Mouse (Mus musculus) heart, adult 2 months (tissue): ENCODE measurements around the gene Tpd52l1. TPM values are rescaled to one million over a fixed set of nuclear protein-coding genes. Genes with fewer than 3 reads are reported as not detected.

Experiments used
- DNase-seq, 2 experiments: peaks; one replicate each; pipeline ENCODE4 v3.0.0; 2021
- H3K27ac ChIP-seq: fragments of 200-600 bp; 2 replicates; pipeline ENCODE4 v1.8.1; 2022
- H3K27me3 ChIP-seq: fragments of 200-500 bp; 2 replicates; pipeline ENCODE4 v1.6.1; 2012; ENCODE audit warnings: mild to moderate bottlenecking, low read length, inconsistent platforms, mixed read lengths; ENCODE audit not compliant: control insufficient read depth, insufficient read depth
- H3K36me3 ChIP-seq: fragments of 200-500 bp; 2 replicates; pipeline ENCODE4 v1.6.1; 2012; ENCODE audit warnings: low read length, inconsistent platforms; ENCODE audit not compliant: control insufficient read depth, insufficient read depth
- H3K4me1 ChIP-seq: fragments of 200-500 bp; 2 replicates; pipeline ENCODE4 v1.6.1; 2011; ENCODE audit warnings: low read length; ENCODE audit not compliant: control insufficient read depth, insufficient read depth
- H3K4me3 ChIP-seq: fragments of 200-600 bp; 2 replicates; pipeline ENCODE4 v1.8.1; 2022
- H3K79me2 ChIP-seq: fragments of 200-500 bp; replicated peaks from 2 replicates; pipeline ENCODE4 v1.6.1; 2012; ENCODE audit warnings: mild to moderate bottlenecking, inconsistent platforms, low read length, moderate library complexity, mixed read lengths; ENCODE audit not compliant: control insufficient read depth, insufficient read depth
- H3K9ac ChIP-seq: fragments of 200-500 bp; 2 replicates; pipeline ENCODE4 v1.6.1; 2012; ENCODE audit warnings: low read depth, mild to moderate bottlenecking, control low read depth, inconsistent platforms, low read length, mixed read lengths
- CTCF ChIP-seq: fragments of 200-600 bp; IDR thresholded peaks from 2 replicates; pipeline ENCODE4 v1.8.1; 2022; ENCODE audit warnings: antibody characterized with exemption, mild to moderate bottlenecking, moderate library complexity
- EP300 ChIP-seq: fragments of 200-500 bp; IDR thresholded peaks from 2 replicates; pipeline ENCODE4 v1.6.1; 2011; ENCODE audit warnings: low read depth, low read length, control low read depth; ENCODE audit not compliant: insufficient read depth
- POLR2A ChIP-seq: fragments of 200-500 bp; IDR thresholded peaks from 2 replicates; pipeline ENCODE4 v1.6.1; 2011; ENCODE audit warnings: mild to moderate bottlenecking, low read depth, low read length, control low read depth; ENCODE audit not compliant: insufficient read depth
- WGBS: fragments of 180-500 bp; shearing (Covaris S2); methylation state at CpG from one replicate; pipeline ENCODE4 v1.1.7; 2018; 5-methylcytosine and 5-hydroxymethylcytosine counted together
- intact Hi-C: fragments of 180-260 bp; cut with DNase I; formaldehyde crosslinking; loops from one replicate; pipeline ENCODE4 v1.15.1; 2025
- polyA plus RNA-seq: library from polyadenylated mRNA; depleted of rRNA; stranded (reverse); fragments of >200 nt; gene quantifications from 2 replicates; pipeline ENCODE4 v1.2.3, GENCODE M21; 2012; rRNA removed
- total RNA-seq, 2 experiments: library from RNA; stranded (reverse); gene quantifications; 2 replicates each; pipeline ENCODE4 v1.2.3; 2021

The Tpd52l1 gene
- total and polyA plus RNA-seq, 3 experiments, result 5.1 to 7.4 (median 5.6) TPM

GRCm38 (mm10) chr10:31296458-31296857 is 149.3 kb downstream of the Tpd52l1 start:
- Histone ChIP-seq H3K27ac (no peak overlapping the region), H3K27me3 (no peaks in the 10 kb centered on the region), H3K4me1 (no peaks in the 10 kb centered on the region; the same call in 1 of the 2 replicates), H3K4me3 (no peak overlapping the region), H3K79me2 (no peaks in the 10 kb centered on the region), H3K9ac (no peak overlapping the region), H3K36me3 (no peaks in the 10 kb centered on the region)
- WGBS, result 53% methylated on average over 1 of the region's 1 CpGs
- intact Hi-C loops, result loop anchor here (5.0 to 10.0 kb wide), 2 partner anchors 312 to 454 kb away; partner anchors contain the start of gene Hey2
- TF ChIP-seq CTCF (no peak), POLR2A (no peak), EP300 (no peak)
- no peak for DNase-seq

GRCm38 (mm10) chr10:31295705-31296104 is 150.1 kb downstream of the Tpd52l1 start:
- Histone ChIP-seq H3K79me2 (no peaks in the 10 kb centered on the region), H3K4me3 (no peak overlapping the region), H3K4me1 (no peaks in the 10 kb centered on the region; the same call in 1 of the 2 replicates), H3K27ac (no peak overlapping the region), H3K9ac (no peak overlapping the region), H3K36me3 (no peaks in the 10 kb centered on the region), H3K27me3 (no peaks in the 10 kb centered on the region)
- no peak for DNase-seq
- TF ChIP-seq EP300 (no peak), CTCF (no peak), POLR2A (no peak)
- intact Hi-C loops, result loop anchor here (5.0 to 10.0 kb wide), 2 partner anchors 311 to 453 kb away; partner anchors contain the start of gene Hey2
- 40% methylated on average over 5 of the region's 5 CpGs for WGBS

- H3K4me1 ChIP-seq, result no peaks in the 10 kb centered on the region
- WGBS, result 90% methylated on average over 4 of the region's 4 CpGs
- H3K27ac ChIP-seq, result no peak overlapping the region
- intact Hi-C loops, result no loop called here
- no peak overlapping the region for H3K4me3 ChIP-seq
- no peak for TF ChIP-seq CTCF
- no peak for TF ChIP-seq POLR2A
- no peak for TF ChIP-seq EP300
- no peak for DNase-seq
- H3K79me2 ChIP-seq, result no peaks in the 10 kb centered on the region
- no peaks in the 10 kb centered on the region for H3K27me3 ChIP-seq
- H3K36me3 ChIP-seq, result no peaks in the 10 kb centered on the region
- no peak overlapping the region for H3K9ac ChIP-seq
Measured at GRCm38 (mm10) chr10:31288697-31289390, 156.9 kb downstream of the Tpd52l1 start.

- no peaks in the 10 kb centered on the region for H3K4me1 ChIP-seq
- no peaks in the 10 kb centered on the region for H3K79me2 ChIP-seq
- no peak for DNase-seq
- H3K4me3 ChIP-seq, result no peak overlapping the region
- H3K27me3 ChIP-seq, result no peaks in the 10 kb centered on the region
- H3K27ac ChIP-seq, result no peak overlapping the region
- no peak for TF ChIP-seq CTCF
- no peak for TF ChIP-seq POLR2A
- TF ChIP-seq EP300, result no peak
- no peaks in the 10 kb centered on the region for H3K36me3 ChIP-seq
- no peak overlapping the region for H3K9ac ChIP-seq
- intact Hi-C loops, result no loop called here
Measured at GRCm38 (mm10) chr10:31287787-31288186, 158.0 kb downstream of the Tpd52l1 start.

Other genes starting within 250 kb of the Tpd52l1 start
- gene Hddc2, start 132.6 kb downstream of the Tpd52l1 start, total RNA-seq, result 1 to 10 TPM; 5.8 to 7.3 TPM
- gene Hddc2, start 132.6 kb downstream of the Tpd52l1 start, polyA plus RNA-seq, result 2.1 and 4.5 TPM in 2 replicates
- 1 to 10 TPM; 3.7 to 4.0 TPM for gene Rnf217, start 163.2 kb upstream of the Tpd52l1 start, total RNA-seq
- gene Rnf217, start 163.2 kb upstream of the Tpd52l1 start, polyA plus RNA-seq, result 1.1 and 2.5 TPM in 2 replicates